Comparison of ENCODE assay signal across 10 mouse cellular contexts in the genomic region with DNA sequence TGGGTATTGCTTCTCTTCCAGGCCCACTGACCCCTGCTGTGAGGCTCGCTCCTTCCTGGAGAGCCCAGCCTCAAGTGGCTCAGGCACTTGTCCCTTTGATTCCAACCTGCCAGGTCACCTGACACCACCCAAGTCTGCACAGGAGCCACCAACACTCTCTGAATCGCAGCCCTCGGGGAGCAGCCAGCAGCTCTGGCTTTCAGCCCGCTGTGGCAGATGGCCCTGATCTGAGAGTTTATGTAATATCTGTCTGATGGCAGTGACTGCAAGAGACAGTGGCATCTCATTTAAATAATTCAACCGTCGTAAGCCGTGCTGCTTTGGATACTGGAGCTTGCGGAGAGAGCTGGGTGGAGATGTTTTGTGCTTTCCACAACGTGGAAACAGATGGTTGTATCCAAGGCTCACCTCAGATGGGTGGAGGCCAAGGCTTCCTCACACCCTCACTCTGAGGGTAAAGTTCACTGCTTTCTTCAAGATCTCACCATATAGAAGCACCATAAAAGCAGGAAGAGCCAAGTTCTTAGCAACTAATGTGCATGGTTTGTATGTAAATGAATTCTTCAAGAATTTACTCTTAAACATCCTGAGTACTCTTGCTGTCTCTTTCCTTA. TPM values are rescaled to one million over a fixed set of nuclear protein-coding genes. Genes with fewer than 3 reads are reported as not detected.
DNase-seq lines count a peak whose midpoint lies in the region; ATAC-seq and TF ChIP-seq lines count a peak whose summit lies in the region.
"Had no signal": no experiment of that assay in that cellular context is flagged by ENCODE, and none has a peak within 500 bp of the region (broad histone marks: within the 10 kb centered on the region; RNA-seq: fewer than 3 reads in every experiment).

No protein-coding gene starts in this region.

- H3K9me3 ChIP-seq in lung, embryonic 14.5 days (ENCODE audit: low read depth, low read length) = no peaks in the 10 kb centered on the region
- H3K9me3 ChIP-seq: embryonic facial prominence, embryonic 15.5 days; liver, embryonic 15.5 days had no signal

- H3K4me1 ChIP-seq in lung, embryonic 14.5 days (ENCODE audit: insufficient read depth) = 0 out of 2 replicates have a peak, but pooled peaks cover 1% of the 10 kb centered on the region
- H3K4me1 ChIP-seq in lung, adult 2 months (ENCODE audit: control insufficient read depth, insufficient read depth, low read length) = no peaks in the 10 kb centered on the region; the same call in 1 of the 2 replicates

- intact Hi-C loops in heart, postnatal 14 days (cut with DNase I) = no loop called here
- intact Hi-C loops in left cerebral cortex, adult 2 months (cut with DNase I) = no loop called here

- ATAC-seq in lung, embryonic 14.5 days (ENCODE audit: insufficient read depth) = peak; percentile 48; the same call in 1 of the 2 replicates
- no peak for ATAC-seq in activated CD4-positive, CD25-positive, alpha-beta regulatory T cell, adult 4 months

- no peak overlapping the region for H3K9ac ChIP-seq in lung, embryonic 14.5 days
- H3K9ac ChIP-seq: embryonic facial prominence, embryonic 15.5 days; liver, embryonic 15.5 days had no signal

- no peak overlapping the region for H3K4me2 ChIP-seq in lung, embryonic 14.5 days
- H3K4me2 ChIP-seq: embryonic facial prominence, embryonic 15.5 days; liver, embryonic 15.5 days had no signal

- no peak overlapping the region for H3K27ac ChIP-seq in lung, embryonic 14.5 days (ENCODE audit: low read depth)
- H3K27ac ChIP-seq in left cerebral cortex, adult 2 months = no peak overlapping the region
- H3K27ac ChIP-seq: embryonic facial prominence, embryonic 15.5 days; liver, embryonic 15.5 days had no signal

- no peak for TF ChIP-seq POLR2A in lung, adult 2 months (IDR thresholded peaks at IDR 0.05; ENCODE audit: borderline replicate concordance, extremely low read depth, low read depth, low read length)

- peak; percentile 53 for DNase-seq in lung, embryonic 14.5 days
- DNase-seq in lung, adult 2 months = no peak
- DNase-seq in cerebellum, postnatal 14 days = peak; percentile 95 to 98
- peak; percentile 37 to 57 for DNase-seq in heart, postnatal 14 days
- peak; percentile 68 to 82 for DNase-seq in left cerebral cortex, adult 2 months (ENCODE audit: extremely low spot score in 1 of 2, low spot score in 2 of 2)
- DNase-seq in right cerebral cortex, postnatal 36 days (ENCODE audit: low spot score in 2 of 2) = peak; percentile 82 to 89
- no peak for DNase-seq in ovary, postnatal 10 days (ENCODE audit: low spot score)

- H3K4me3 ChIP-seq in lung, embryonic 14.5 days (ENCODE audit: low read depth, low read length) = no peak overlapping the region
- no peak overlapping the region for H3K4me3 ChIP-seq in lung, adult 2 months (replicated peaks; ENCODE audit: extremely low read depth, low read depth, low read length)
- no peak overlapping the region for H3K4me3 ChIP-seq in left cerebral cortex, adult 2 months
- H3K4me3 ChIP-seq: embryonic facial prominence, embryonic 15.5 days; liver, embryonic 15.5 days had no signal

- WGBS in lung, embryonic 14.5 days = 33% methylated on average over 9 of the region's 9 CpGs
- WGBS in lung, adult 2 months = 43% methylated on average over 9 of the region's 9 CpGs

- H3K36me3 ChIP-seq in lung, embryonic 14.5 days (ENCODE audit: insufficient read depth) = no peaks in the 10 kb centered on the region
- H3K36me3 ChIP-seq: embryonic facial prominence, embryonic 15.5 days; liver, embryonic 15.5 days had no signal

- TF ChIP-seq CTCF in lung, embryonic 14.5 days (IDR thresholded peaks at IDR 0.05; ENCODE audit: low read depth) = no peak
- no peak for TF ChIP-seq CTCF in lung, adult 2 months (IDR thresholded peaks at IDR 0.05; ENCODE audit: insufficient read depth, low read length)
- no peak for TF ChIP-seq CTCF in left cerebral cortex, adult 2 months (IDR thresholded peaks at IDR 0.05)

- no peaks in the 10 kb centered on the region for H3K27me3 ChIP-seq in lung, embryonic 14.5 days (ENCODE audit: insufficient read depth, low read length)
- H3K27me3 ChIP-seq: embryonic facial prominence, embryonic 15.5 days; liver, embryonic 15.5 days had no signal

RNA-seq across cellular contexts. Expression of a gene that starts 24.9 kb away (rescaled TPM):
- polyA plus RNA-seq in lung, embryonic 14.5 days (2014; fragmentation: Nextera tagmentation; extraction: Ambion mirVana) = 2.4 and 3.8 TPM in 2 replicates
- polyA plus RNA-seq in lung, adult 2 months (2012; rRNA removed) = 1.1 and 1.4 TPM in 2 replicates
- 1 to 10 TPM; 3.1 to 3.9 TPM for total RNA-seq in heart, postnatal 14 days (2021)
- total RNA-seq in left cerebral cortex, adult 2 months (2021) = 1 to 10 TPM; 2.5 to 2.7 TPM
- under 1 TPM; 0.37 to 0.56 TPM for polyA plus RNA-seq in activated CD4-positive, CD25-positive, alpha-beta regulatory T cell, adult 4 months (2017; shearing (Covaris generic))

Comparison
In these comparisons a context has a peak if more than half of its experiments do, and no peak if none do; other contexts are left out.
1. DNase-seq: peak in lung, embryonic 14.5 days (single experiment), cerebellum, postnatal 14 days (2 of 2), heart, postnatal 14 days (2 of 2), left cerebral cortex, adult 2 months (2 of 2) and right cerebral cortex, postnatal 36 days (2 of 2); none in lung, adult 2 months (single experiment) and ovary, postnatal 10 days (single experiment).